Mouse (Mus musculus): ENCODE data around the gene Klrb1c. TPM values are rescaled to one million over a fixed set of nuclear protein-coding genes. Genes with fewer than 3 reads are reported as not detected.
A peak's percentile ranks its signal among the peaks of the same experiment; 100 is the strongest.
"Not testable (repeated sequence)": the region's sequence is repeated elsewhere in the genome, so short reads cannot be mapped to it uniquely, and the experiment has no call there.

The Klrb1c gene
- polyA plus RNA-seq, 1 experiment, result 0.04 TPM

- TF ChIP-seq CTCF (IDR thresholded peaks at IDR 0.05; ENCODE audit: extremely low read depth, insufficient read depth, low read length), result peak; percentile 39
- H3K4me3 ChIP-seq (ENCODE audit: insufficient read depth, low read length); H3K27ac ChIP-seq (ENCODE audit: insufficient read depth, low read length); H3K4me1 ChIP-seq (ENCODE audit: control insufficient read depth, insufficient read depth, low read length): not testable (repeated sequence)
Measured at GRCm38 (mm10) chr6:128766486-128767254, 22.3 kb downstream of the Klrb1c start.

- Histone ChIP-seq H3K27ac (ENCODE audit: insufficient read depth, low read length) (no peak overlapping the region), H3K4me3 (ENCODE audit: insufficient read depth, low read length) (no peak overlapping the region), H3K4me1 (ENCODE audit: control insufficient read depth, insufficient read depth, low read length) (no peaks in the 10 kb centered on the region)
- TF ChIP-seq POLR2A (IDR thresholded peaks at IDR 0.05; ENCODE audit: extremely low read depth, insufficient read depth, low read length) (no peak), CTCF (IDR thresholded peaks at IDR 0.05; ENCODE audit: extremely low read depth, insufficient read depth, low read length) (no peak)
Measured at GRCm38 (mm10) chr6:128765211-128765610, 23.8 kb downstream of the Klrb1c start.

GRCm38 (mm10) chr6:128764598-128764997 lies 24.4 kb downstream of the Klrb1c start:
- no peak for TF ChIP-seq POLR2A (IDR thresholded peaks at IDR 0.05; ENCODE audit: extremely low read depth, insufficient read depth, low read length)
- no peak for TF ChIP-seq CTCF (IDR thresholded peaks at IDR 0.05; ENCODE audit: extremely low read depth, insufficient read depth, low read length)
- Histone ChIP-seq H3K27ac (ENCODE audit: insufficient read depth, low read length) (no peak overlapping the region), H3K4me1 (ENCODE audit: control insufficient read depth, insufficient read depth, low read length) (no peaks in the 10 kb centered on the region), H3K4me3 (ENCODE audit: insufficient read depth, low read length) (peak overlapping the region; percentile 70)

GRCm38 (mm10) chr6:128763736-128764523 lies 25.1 kb downstream of the Klrb1c start:
- H3K4me1 ChIP-seq (ENCODE audit: control insufficient read depth, insufficient read depth, low read length), result no peaks in the 10 kb centered on the region
- H3K27ac ChIP-seq (ENCODE audit: insufficient read depth, low read length), result 0 out of 2 replicates have a peak overlapping the region, but pooled peaks have one; percentile 5
- peak overlapping the region; percentile 70 for H3K4me3 ChIP-seq (ENCODE audit: insufficient read depth, low read length)
- TF ChIP-seq CTCF (IDR thresholded peaks at IDR 0.05; ENCODE audit: extremely low read depth, insufficient read depth, low read length), result peak; percentile 62
- TF ChIP-seq POLR2A (IDR thresholded peaks at IDR 0.05; ENCODE audit: extremely low read depth, insufficient read depth, low read length), result peak; percentile 74; the same call in 1 of the 2 replicates

GRCm38 (mm10) chr6:128762892-128763670 lies 25.9 kb downstream of the Klrb1c start:
- not testable (repeated sequence) for H3K4me1 ChIP-seq (ENCODE audit: control insufficient read depth, insufficient read depth, low read length); H3K27ac ChIP-seq (ENCODE audit: insufficient read depth, low read length)
- peak overlapping the region; percentile 70 for H3K4me3 ChIP-seq (ENCODE audit: insufficient read depth, low read length)

GRCm38 (mm10) chr6:128761144-128761540 lies 27.9 kb downstream of the Klrb1c start:
- H3K27ac ChIP-seq (ENCODE audit: insufficient read depth, low read length), result no peak overlapping the region
- no peaks in the 10 kb centered on the region for H3K4me1 ChIP-seq (ENCODE audit: control insufficient read depth, insufficient read depth, low read length)
- no peak for TF ChIP-seq POLR2A (IDR thresholded peaks at IDR 0.05; ENCODE audit: extremely low read depth, insufficient read depth, low read length)
- H3K4me3 ChIP-seq (ENCODE audit: insufficient read depth, low read length), result peak overlapping the region; percentile 96

GRCm38 (mm10) chr6:128760416-128761143 lies 28.4 kb downstream of the Klrb1c start:
- not testable (repeated sequence) for H3K4me1 ChIP-seq (ENCODE audit: control insufficient read depth, insufficient read depth, low read length)
- peak overlapping the region; percentile 96 for H3K4me3 ChIP-seq (ENCODE audit: insufficient read depth, low read length)
- TF ChIP-seq POLR2A (IDR thresholded peaks at IDR 0.05; ENCODE audit: extremely low read depth, insufficient read depth, low read length) (peak; percentile 76; the same call in 1 of the 2 replicates), CTCF (IDR thresholded peaks at IDR 0.05; ENCODE audit: extremely low read depth, insufficient read depth, low read length) (peak; percentile 40)
- peak overlapping the region; percentile 91 for H3K27ac ChIP-seq (ENCODE audit: insufficient read depth, low read length)

GRCm38 (mm10) chr6:128760016-128760415 lies 29.0 kb downstream of the Klrb1c start:
- not testable (repeated sequence) for H3K4me1 ChIP-seq (ENCODE audit: control insufficient read depth, insufficient read depth, low read length)
- Histone ChIP-seq H3K27ac (ENCODE audit: insufficient read depth, low read length) (peak overlapping the region; percentile 91), H3K4me3 (ENCODE audit: insufficient read depth, low read length) (peak overlapping the region; percentile 96)

- Histone ChIP-seq H3K4me1 (ENCODE audit: control insufficient read depth, insufficient read depth, low read length) (no peaks in the 10 kb centered on the region), H3K27ac (ENCODE audit: insufficient read depth, low read length) (no peak overlapping the region), H3K4me3 (ENCODE audit: insufficient read depth, low read length) (no peak overlapping the region; the same call in 1 of the 2 replicates)
- TF ChIP-seq CTCF (IDR thresholded peaks at IDR 0.05; ENCODE audit: extremely low read depth, insufficient read depth, low read length) (no peak), POLR2A (IDR thresholded peaks at IDR 0.05; ENCODE audit: extremely low read depth, insufficient read depth, low read length) (no peak)
Measured at GRCm38 (mm10) chr6:128759221-128759950, 29.6 kb downstream of the Klrb1c start.

- not testable (repeated sequence) for H3K4me3 ChIP-seq (ENCODE audit: insufficient read depth, low read length); H3K4me1 ChIP-seq (ENCODE audit: control insufficient read depth, insufficient read depth, low read length); H3K27ac ChIP-seq (ENCODE audit: insufficient read depth, low read length)
Measured at GRCm38 (mm10) chr6:128755402-128755763, 33.6 kb downstream of the Klrb1c start.

GRCm38 (mm10) chr6:128754748-128755401 lies 34.1 kb downstream of the Klrb1c start:
- not testable (repeated sequence) for H3K4me1 ChIP-seq (ENCODE audit: control insufficient read depth, insufficient read depth, low read length); H3K4me3 ChIP-seq (ENCODE audit: insufficient read depth, low read length); H3K27ac ChIP-seq (ENCODE audit: insufficient read depth, low read length)

All from cortical plate, adult 2 months (tissue).